Mouse (Mus musculus): ENCODE results near the gene Zgrf1.

Zgrf1 gene

GRCm38 (mm10) chr3:127552973-127553719 is at the start of gene Zgrf1, which contains the start of gene Larp7:
Gene Zgrf1 (plus strand): TSS chr3:127553489.
Gene Larp7 (minus strand): TSS chr3:127553349.
- DNase-seq = peak; percentile 97 to 99

- no peak for DNase-seq
Measured at GRCm38 (mm10) chr3:127507878-127508783, 45.2 kb upstream of the Zgrf1 start.

- no peak for DNase-seq
Measured at GRCm38 (mm10) chr3:127511786-127512746, 41.2 kb upstream of the Zgrf1 start.

- no peak for DNase-seq
Measured at GRCm38 (mm10) chr3:127512794-127513335, 40.4 kb upstream of the Zgrf1 start.

GRCm38 (mm10) chr3:127513699-127514098 is 39.6 kb upstream of the Zgrf1 start:
- no peak for DNase-seq

- DNase-seq = no peak
Measured at GRCm38 (mm10) chr3:127515251-127515650, 38.0 kb upstream of the Zgrf1 start.

GRCm38 (mm10) chr3:127520300-127520699 is 33.0 kb upstream of the Zgrf1 start:
- DNase-seq = no peak

GRCm38 (mm10) chr3:127521156-127521555 is 32.1 kb upstream of the Zgrf1 start:
- DNase-seq = no peak

- DNase-seq = no peak
Measured at GRCm38 (mm10) chr3:127525188-127525819, 28.0 kb upstream of the Zgrf1 start.

- DNase-seq = no peak
Measured at GRCm38 (mm10) chr3:127527465-127528034, 25.7 kb upstream of the Zgrf1 start.

GRCm38 (mm10) chr3:127529210-127529609 is 24.1 kb upstream of the Zgrf1 start:
- DNase-seq = no peak

GRCm38 (mm10) chr3:127529824-127530223 is 23.5 kb upstream of the Zgrf1 start:
- DNase-seq = no peak

GRCm38 (mm10) chr3:127530293-127530692 is 23.0 kb upstream of the Zgrf1 start:
- DNase-seq = no peak

GRCm38 (mm10) chr3:127539193-127539592 is 14.1 kb upstream of the Zgrf1 start:
- DNase-seq = no peak

GRCm38 (mm10) chr3:127543976-127544375 is 9.3 kb upstream of the Zgrf1 start:
- DNase-seq = no peak

- DNase-seq = no peak
Measured at GRCm38 (mm10) chr3:127544610-127545121, 8.6 kb upstream of the Zgrf1 start.

- peak; percentile 39 to 48 for DNase-seq
Measured at GRCm38 (mm10) chr3:127547882-127548281, 5.4 kb upstream of the Zgrf1 start.

- peak; percentile 4 to 16 for DNase-seq
Measured at GRCm38 (mm10) chr3:127552434-127552972, 786 bp upstream of the Zgrf1 start.

- no peak for DNase-seq
Measured at GRCm38 (mm10) chr3:127553720-127554043, 393 bp downstream of the Zgrf1 start.

GRCm38 (mm10) chr3:127554723-127555122 is 1.4 kb downstream of the Zgrf1 start:
- no peak for DNase-seq

GRCm38 (mm10) chr3:127558201-127558600 is 4.9 kb downstream of the Zgrf1 start:
- DNase-seq = no peak

Data from thymus, postnatal 36 days (tissue).